Mouse (Mus musculus) limb, embryonic 14.5 days (tissue): ENCODE measurements around the gene Gm44596. TPM values are rescaled to one million over a fixed set of nuclear protein-coding genes. Genes with fewer than 3 reads are reported as not detected.

Source experiments
- ATAC-seq: fragments of 200-750 bp; cut with Nextera tagmentation; 2 replicates; pipeline ENCODE4 v1.8.0; 2017; ENCODE audit warnings: low read depth, moderate number of reproducible peaks, moderate TSS enrichment; ENCODE audit not compliant: low FRiP score
- DNase-seq: peaks from one replicate; pipeline ENCODE4 v3.0.0-alpha.2; 2015; ENCODE audit warnings: low spot score
- H3K27ac ChIP-seq: fragments of 300-500 bp; sonication (generic); replicated peaks from 2 replicates; pipeline ENCODE4 v1.5.1; 2014; ENCODE audit warnings: low read depth, mild to moderate bottlenecking, low read length, moderate library complexity, mixed read lengths
- H3K27me3 ChIP-seq: fragments of 300-500 bp; sonication (generic); 2 replicates; pipeline ENCODE4 v1.6.1; 2014; ENCODE audit warnings: low read length, mixed read lengths; ENCODE audit not compliant: control insufficient read depth, insufficient read depth
- H3K36me3 ChIP-seq: fragments of 300-500 bp; sonication (generic); 2 replicates; pipeline ENCODE4 v1.6.1; 2014; ENCODE audit warnings: mild to moderate bottlenecking, low read length, moderate library complexity, mixed read lengths; ENCODE audit not compliant: control insufficient read depth, insufficient read depth
- H3K4me1 ChIP-seq: fragments of 300-500 bp; sonication (generic); 2 replicates; pipeline ENCODE4 v1.6.1; 2014; ENCODE audit warnings: antibody characterized with exemption, low read length, mixed read lengths; ENCODE audit not compliant: control insufficient read depth, insufficient read depth
- H3K4me2 ChIP-seq: fragments of 300-500 bp; sonication (generic); replicated peaks from 2 replicates; pipeline ENCODE4 v1.6.1; 2014; ENCODE audit warnings: low read depth, mild to moderate bottlenecking, low read length, moderate library complexity; ENCODE audit not compliant: severe bottlenecking
- H3K4me3 ChIP-seq: fragments of 300-500 bp; sonication (generic); replicated peaks from 2 replicates; pipeline ENCODE4 v1.5.1; 2014; ENCODE audit warnings: low read length
- H3K9ac ChIP-seq: fragments of 300-500 bp; sonication (generic); 2 replicates; pipeline ENCODE4 v1.6.1; 2014; ENCODE audit warnings: mild to moderate bottlenecking, low read depth, low read length, moderate library complexity; ENCODE audit not compliant: severe bottlenecking
- H3K9me3 ChIP-seq: fragments of 300-500 bp; sonication (generic); 2 replicates; pipeline ENCODE4 v1.6.1; 2016; ENCODE audit warnings: low read length; ENCODE audit not compliant: control insufficient read depth
- POLR2A ChIP-seq: fragments of 200-500 bp; IDR thresholded peaks from 2 replicates; pipeline ENCODE4 v1.8.0; 2012; ENCODE audit warnings: inconsistent platforms, mild to moderate bottlenecking, moderate library complexity, borderline replicate concordance; ENCODE audit not compliant: insufficient read depth, insufficient read length; ENCODE audit errors: extremely low read depth
- WGBS: fragments of 180-500 bp; shearing (Covaris S2); extraction: QIAGEN DNeasy Blood & Tissue Kit; methylation state at CpG from one replicate; pipeline ENCODE4 v1.1.7; 2014; 5-methylcytosine and 5-hydroxymethylcytosine counted together
- polyA plus RNA-seq, 2 experiments: library from polyadenylated mRNA; depleted of rRNA in 1 of 2; stranded (reverse) in 1 of 2; unstranded in 1 of 2; fragments of >200 nt; fragmentation: Nextera tagmentation in 1 of 2; extraction: Ambion mirVana in 1 of 2; gene quantifications; 2 replicates each; pipeline versions ENCODE4 v1.2.1 to v1.2.3; 2012 to 2014

The Gm44596 gene
- polyA plus RNA-seq, 2 experiments: not detected

GRCm38 (mm10) chr6:128345623-128346022, 29.7 kb upstream of the Gm44596 start:
- H3K36me3 ChIP-seq: peaks cover 18% of the 10 kb centered on the region
- no peak for TF ChIP-seq POLR2A
- H3K4me2 ChIP-seq: no peak overlapping the region
- no peak overlapping the region for H3K4me3 ChIP-seq
- no peak overlapping the region for H3K9ac ChIP-seq
- ATAC-seq: no peak
- 85% methylated on average over 10 of the region's 10 CpGs for WGBS
- H3K4me1 ChIP-seq: no peaks in the 10 kb centered on the region
- DNase-seq: no peak
- no peak overlapping the region for H3K27ac ChIP-seq
- H3K9me3 ChIP-seq: no peaks in the 10 kb centered on the region
- no peaks in the 10 kb centered on the region for H3K27me3 ChIP-seq

GRCm38 (mm10) chr6:128346782-128347181, 28.5 kb upstream of the Gm44596 start:
- peaks cover 23% of the 10 kb centered on the region for H3K36me3 ChIP-seq
- no peaks in the 10 kb centered on the region for H3K4me1 ChIP-seq
- no peak overlapping the region; the same call in 1 of the 2 replicates for H3K27ac ChIP-seq
- no peak overlapping the region for H3K4me3 ChIP-seq
- 72% methylated on average over 6 of the region's 6 CpGs for WGBS
- no peak overlapping the region for H3K9ac ChIP-seq
- DNase-seq (no peak), ATAC-seq (no peak)
- no peak overlapping the region for H3K4me2 ChIP-seq
- no peaks in the 10 kb centered on the region for H3K9me3 ChIP-seq
- no peaks in the 10 kb centered on the region for H3K27me3 ChIP-seq
- TF ChIP-seq POLR2A: no peak

GRCm38 (mm10) chr6:128349711-128350110, 25.6 kb upstream of the Gm44596 start:
- WGBS: 63% methylated on average over 7 of the region's 7 CpGs
- no peak for ATAC-seq
- no peaks in the 10 kb centered on the region for H3K27me3 ChIP-seq
- no peak overlapping the region for H3K27ac ChIP-seq
- no peak overlapping the region for H3K9ac ChIP-seq
- no peak for TF ChIP-seq POLR2A
- H3K4me2 ChIP-seq: no peak overlapping the region
- H3K9me3 ChIP-seq: no peaks in the 10 kb centered on the region
- no peak overlapping the region for H3K4me3 ChIP-seq
- DNase-seq: no peak
- H3K36me3 ChIP-seq: peaks cover 10% of the 10 kb centered on the region
- H3K4me1 ChIP-seq: peaks cover 9% of the 10 kb centered on the region

GRCm38 (mm10) chr6:128354140-128354539, 21.2 kb upstream of the Gm44596 start:
- ATAC-seq (no peak), DNase-seq (no peak)
- 66% methylated on average over 3 of the region's 3 CpGs for WGBS
- H3K4me3 ChIP-seq: peak overlapping the region; percentile 78; the same call in 1 of the 2 replicates
- H3K4me2 ChIP-seq: peak overlapping the region; percentile 71
- H3K36me3 ChIP-seq: peaks cover 32% of the 10 kb centered on the region
- H3K27ac ChIP-seq: no peak overlapping the region
- no peak overlapping the region for H3K9ac ChIP-seq
- H3K9me3 ChIP-seq: no peaks in the 10 kb centered on the region
- H3K4me1 ChIP-seq: peaks cover 14% of the 10 kb centered on the region
- no peaks in the 10 kb centered on the region for H3K27me3 ChIP-seq
- no peak for TF ChIP-seq POLR2A

GRCm38 (mm10) chr6:128355201-128355681, 20.1 kb upstream of the Gm44596 start:
- peak overlapping the region; percentile 85 for H3K27ac ChIP-seq
- no peak for TF ChIP-seq POLR2A

More at GRCm38 (mm10) chr6:128355201-128355681, 20.1 kb upstream of the Gm44596 start:
- H3K9me3 ChIP-seq: no peaks in the 10 kb centered on the region
- peak overlapping the region; percentile 78 for H3K4me3 ChIP-seq
- H3K9ac ChIP-seq: peak overlapping the region; percentile 76
- peaks cover 31% of the 10 kb centered on the region for H3K36me3 ChIP-seq
- H3K4me1 ChIP-seq: peaks cover 14% of the 10 kb centered on the region
- DNase-seq (peak; percentile 42), ATAC-seq (peak; percentile 64)
- no peaks in the 10 kb centered on the region for H3K27me3 ChIP-seq
- peak overlapping the region; percentile 71 for H3K4me2 ChIP-seq
- 0% methylated on average over 20 of the region's 28 CpGs for WGBS
